Mouse (Mus musculus) small intestine, adult 2 months (tissue): ENCODE data around the gene Gadd45a. TPM values are rescaled to one million over a fixed set of nuclear protein-coding genes. Genes with fewer than 3 reads are reported as not detected.
A peak's percentile ranks its signal among the peaks of the same experiment; 100 is the strongest.

Experiments
- H3K27ac ChIP-seq: fragments of 200-500 bp; 2 replicates; pipeline ENCODE4 v1.5.1; 2012; ENCODE audit warnings: low read depth, low read length, control low read depth, inconsistent platforms; ENCODE audit not compliant: insufficient read depth
- H3K27me3 ChIP-seq: fragments of 200-500 bp; 2 replicates; pipeline ENCODE4 v1.6.1; 2012; ENCODE audit warnings: mild to moderate bottlenecking, moderate library complexity, low read length, inconsistent platforms; ENCODE audit not compliant: control insufficient read depth, insufficient read depth
- H3K36me3 ChIP-seq: fragments of 200-500 bp; 2 replicates; pipeline ENCODE4 v1.6.1; 2012; ENCODE audit warnings: mild to moderate bottlenecking, low read length, control low read depth, inconsistent platforms; ENCODE audit not compliant: control insufficient read depth, insufficient read depth
- H3K4me1 ChIP-seq: fragments of 200-500 bp; 2 replicates; pipeline ENCODE4 v1.6.1; 2012; ENCODE audit warnings: low read length, inconsistent platforms, mixed read lengths; ENCODE audit not compliant: control insufficient read depth, insufficient read depth, insufficient read length
- H3K4me3 ChIP-seq: fragments of 200-500 bp; 2 replicates; pipeline ENCODE4 v1.5.1; 2012; ENCODE audit warnings: low read depth, mild to moderate bottlenecking, control low read depth, inconsistent platforms, low read length, moderate library complexity
- CTCF ChIP-seq: fragments of 200-500 bp; IDR thresholded peaks from 2 replicates; pipeline ENCODE4 v1.5.1; 2012; ENCODE audit warnings: low read depth, mild to moderate bottlenecking, control low read depth, inconsistent platforms, low read length, moderate library complexity, mixed read lengths; ENCODE audit not compliant: insufficient replicate concordance, insufficient read length; ENCODE audit errors: extremely low read depth
- POLR2A ChIP-seq: fragments of 200-500 bp; IDR thresholded peaks from 2 replicates; pipeline ENCODE4 v1.6.1; 2012; ENCODE audit warnings: low read depth, mild to moderate bottlenecking, control low read depth, inconsistent platforms, low read length, moderate library complexity
- WGBS: fragments of 180-500 bp; shearing (Covaris S2); methylation state at CpG from one replicate; pipeline ENCODE4 v1.1.7; 2018; 5-methylcytosine and 5-hydroxymethylcytosine counted together
- polyA plus RNA-seq: library from polyadenylated mRNA; depleted of rRNA; stranded (reverse); fragments of >200 nt; gene quantifications from 2 replicates; pipeline ENCODE4 v1.2.3, GENCODE M21; 2012

The Gadd45a gene
- polyA plus RNA-seq, 1 experiment, result 209 TPM

GRCm38 (mm10) chr6:67048880-67049694, 11.8 kb upstream of the Gadd45a start:
- no peaks in the 10 kb centered on the region for H3K4me1 ChIP-seq
- H3K27me3 ChIP-seq, result no peaks in the 10 kb centered on the region
- H3K27ac ChIP-seq, result no peak overlapping the region
- no peak overlapping the region for H3K4me3 ChIP-seq
- TF ChIP-seq CTCF (no peak), POLR2A (no peak)
- WGBS, result 64% methylated on average over 7 of the region's 7 CpGs
- no peaks in the 10 kb centered on the region for H3K36me3 ChIP-seq

DNA sequence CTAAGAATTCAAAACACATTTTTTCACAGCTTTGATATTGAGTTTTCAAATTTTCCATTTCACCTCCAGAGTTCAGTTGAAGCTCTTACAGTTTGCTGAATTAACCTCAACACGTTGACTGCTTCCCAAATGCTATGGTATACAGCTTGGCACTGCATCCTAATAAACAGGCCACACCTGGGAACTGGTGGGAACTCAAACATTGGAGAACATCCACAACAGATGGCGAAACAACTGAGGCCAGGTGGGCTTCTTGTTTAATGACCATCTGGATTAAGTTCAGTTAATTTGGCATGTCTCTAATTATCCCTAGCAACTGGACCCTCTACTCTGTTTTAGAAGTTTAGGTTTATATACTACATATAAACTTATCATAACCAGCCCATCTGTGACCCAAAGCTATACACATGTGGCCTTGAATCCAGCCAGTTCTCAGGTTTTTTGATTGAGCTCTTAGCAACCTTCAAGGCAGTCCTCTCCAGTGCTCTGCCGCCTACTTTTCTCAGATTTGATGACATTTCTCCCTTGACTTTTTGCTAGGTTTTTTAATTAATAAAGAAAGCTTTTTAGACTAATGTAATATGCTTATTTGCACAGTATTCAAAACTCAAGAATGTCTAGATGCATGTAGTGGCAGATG, 10.9 kb upstream of the Gadd45a start:
- WGBS, result 82% methylated on average over 3 of the region's 3 CpGs
- H3K27me3 ChIP-seq, result no peaks in the 10 kb centered on the region
- TF ChIP-seq CTCF, result no peak
- TF ChIP-seq POLR2A, result no peak
- no peaks in the 10 kb centered on the region for H3K36me3 ChIP-seq
- no peak overlapping the region for H3K27ac ChIP-seq
- no peak overlapping the region for H3K4me3 ChIP-seq
- no peaks in the 10 kb centered on the region for H3K4me1 ChIP-seq

- Histone ChIP-seq H3K27ac (no peak overlapping the region), H3K4me3 (no peak overlapping the region), H3K36me3 (no peaks in the 10 kb centered on the region), H3K27me3 (no peaks in the 10 kb centered on the region), H3K4me1 (no peaks in the 10 kb centered on the region)
- TF ChIP-seq CTCF (no peak), POLR2A (no peak)
- 61% methylated on average over 3 of the region's 3 CpGs for WGBS
These were observed 9.7 kb upstream of the Gadd45a start for GRCm38 (mm10) chr6:67046937-67047336.

GRCm38 (mm10) chr6:67045424-67045823, 8.2 kb upstream of the Gadd45a start:
- Histone ChIP-seq H3K27ac (no peak overlapping the region), H3K4me1 (no peaks in the 10 kb centered on the region), H3K27me3 (no peaks in the 10 kb centered on the region), H3K4me3 (no peak overlapping the region), H3K36me3 (no peaks in the 10 kb centered on the region)
- WGBS, result 49% methylated on average over 3 of the region's 3 CpGs
- no peak for TF ChIP-seq POLR2A
- no peak for TF ChIP-seq CTCF

GRCm38 (mm10) chr6:67040904-67041410, 3.7 kb upstream of the Gadd45a start:
- Histone ChIP-seq H3K36me3 (no peaks in the 10 kb centered on the region), H3K4me3 (no peak overlapping the region), H3K4me1 (no peaks in the 10 kb centered on the region; the same call in 1 of the 2 replicates), H3K27me3 (no peaks in the 10 kb centered on the region), H3K27ac (no peak overlapping the region)
- 76% methylated on average over 4 of the region's 4 CpGs for WGBS
- TF ChIP-seq POLR2A, result no peak
- no peak for TF ChIP-seq CTCF

- H3K36me3 ChIP-seq, result peaks cover 14% of the 10 kb centered on the region
- no peaks in the 10 kb centered on the region; the same call in 1 of the 2 replicates for H3K4me1 ChIP-seq
- H3K27ac ChIP-seq, result no peak overlapping the region
- no peaks in the 10 kb centered on the region for H3K27me3 ChIP-seq
- no peak for TF ChIP-seq POLR2A
- TF ChIP-seq CTCF, result no peak
- 87% methylated on average over 3 of the region's 3 CpGs for WGBS
- no peak overlapping the region for H3K4me3 ChIP-seq
These were observed 1.7 kb upstream of the Gadd45a start for GRCm38 (mm10) chr6:67038964-67039363.

DNA sequence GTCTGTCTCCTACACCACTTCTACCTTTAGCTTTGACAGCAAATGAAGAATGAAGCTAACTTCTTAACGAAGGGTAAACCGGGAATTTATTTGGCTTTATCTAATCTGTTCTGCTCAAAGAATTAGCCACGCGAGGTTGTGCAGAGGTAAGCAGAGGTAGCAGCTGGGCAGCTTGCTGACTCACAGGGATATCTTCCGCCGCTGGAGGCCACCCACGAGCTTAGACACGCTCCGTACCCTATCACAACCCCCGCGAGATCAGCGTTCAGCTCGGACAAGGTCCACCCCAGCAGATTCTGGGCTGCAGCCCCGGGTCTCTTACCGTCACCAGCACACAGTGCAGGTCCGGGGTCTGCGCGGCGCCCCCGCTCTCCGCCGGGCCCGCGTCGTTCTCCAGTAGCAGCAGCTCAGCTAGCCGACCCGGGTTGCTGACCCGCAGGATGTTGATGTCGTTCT, 873 bp downstream of the Gadd45a start:
- Histone ChIP-seq H3K36me3 (peaks cover 14% of the 10 kb centered on the region), H3K27ac (peak overlapping the region; percentile 92), H3K4me3 (peak overlapping the region; percentile 73), H3K27me3 (no peaks in the 10 kb centered on the region), H3K4me1 (no peaks in the 10 kb centered on the region; the same call in 1 of the 2 replicates)
- WGBS, result under 1% methylated on average over 29 of the region's 29 CpGs
- TF ChIP-seq CTCF, result peak; percentile 79
- peak; percentile 71 for TF ChIP-seq POLR2A
